Mouse (Mus musculus) spleen, embryonic (tissue): ENCODE data around the gene Ptges3.

ENCODE experiments used
- CTCF ChIA-PET: fragments of 350-600 bp; sonication (Branson Sonifier 250); formaldehyde crosslinking; loops from one replicate; lab custom pipeline; 2022; lab: Charles Lee

The Ptges3 gene

DNA sequence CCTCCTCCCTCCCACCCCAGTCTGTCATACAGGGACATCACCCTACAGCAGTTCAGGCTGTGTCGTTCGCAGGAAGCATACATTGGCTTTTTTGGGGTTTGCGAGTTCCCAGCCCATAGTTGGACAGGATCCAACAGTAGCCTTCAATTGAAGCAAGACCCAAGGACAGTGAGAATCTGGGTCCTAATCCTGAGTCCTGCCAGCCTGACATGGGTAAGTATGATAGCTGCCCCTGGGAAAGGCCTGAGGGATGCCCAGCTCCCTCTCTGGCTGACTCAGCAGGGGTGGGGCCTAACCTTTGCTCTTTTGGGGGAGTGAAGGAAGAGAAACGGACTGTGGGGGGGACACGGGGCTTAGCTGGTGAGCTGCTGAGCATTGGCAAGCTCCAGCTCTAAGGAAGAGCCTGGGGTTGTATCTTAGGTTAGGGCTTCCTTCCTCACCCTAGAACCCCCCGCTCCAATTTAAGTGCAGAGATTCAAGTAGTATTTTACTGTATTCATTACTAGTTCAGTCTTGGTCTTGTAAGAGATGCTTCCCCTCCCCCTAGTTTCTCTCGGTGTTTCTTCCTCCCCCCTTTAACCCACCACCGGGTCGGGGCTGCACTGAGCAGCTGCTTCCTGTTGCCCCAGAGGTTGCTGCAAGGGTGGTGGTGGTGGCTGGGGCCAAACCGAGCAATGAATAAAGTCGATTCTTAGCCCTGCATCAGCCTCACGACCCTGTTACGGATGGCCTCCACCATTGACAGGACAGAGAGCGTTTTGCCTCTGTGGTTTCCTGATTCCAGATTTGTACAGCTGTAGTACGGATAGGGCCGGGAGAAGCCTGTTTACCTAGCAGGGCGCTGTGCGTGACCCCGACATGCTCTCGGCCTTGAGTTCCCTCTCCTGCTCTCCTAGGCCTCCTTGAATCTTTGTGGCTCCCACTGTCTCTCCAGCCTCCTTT is 33.1 kb downstream of the Ptges3 start, which contains the start of gene Baz2a:
Gene Baz2a (plus strand): TSS at position 14 of the 942 bp plus-strand sequence.
- CTCF ChIA-PET = interaction anchor here (0.6 to 1.0 kb wide), 3 partner anchors 17 to 980 kb away, joined by 3 to 9 read pairs (median 4); no protein-coding TSS in a partner anchor

DNA sequence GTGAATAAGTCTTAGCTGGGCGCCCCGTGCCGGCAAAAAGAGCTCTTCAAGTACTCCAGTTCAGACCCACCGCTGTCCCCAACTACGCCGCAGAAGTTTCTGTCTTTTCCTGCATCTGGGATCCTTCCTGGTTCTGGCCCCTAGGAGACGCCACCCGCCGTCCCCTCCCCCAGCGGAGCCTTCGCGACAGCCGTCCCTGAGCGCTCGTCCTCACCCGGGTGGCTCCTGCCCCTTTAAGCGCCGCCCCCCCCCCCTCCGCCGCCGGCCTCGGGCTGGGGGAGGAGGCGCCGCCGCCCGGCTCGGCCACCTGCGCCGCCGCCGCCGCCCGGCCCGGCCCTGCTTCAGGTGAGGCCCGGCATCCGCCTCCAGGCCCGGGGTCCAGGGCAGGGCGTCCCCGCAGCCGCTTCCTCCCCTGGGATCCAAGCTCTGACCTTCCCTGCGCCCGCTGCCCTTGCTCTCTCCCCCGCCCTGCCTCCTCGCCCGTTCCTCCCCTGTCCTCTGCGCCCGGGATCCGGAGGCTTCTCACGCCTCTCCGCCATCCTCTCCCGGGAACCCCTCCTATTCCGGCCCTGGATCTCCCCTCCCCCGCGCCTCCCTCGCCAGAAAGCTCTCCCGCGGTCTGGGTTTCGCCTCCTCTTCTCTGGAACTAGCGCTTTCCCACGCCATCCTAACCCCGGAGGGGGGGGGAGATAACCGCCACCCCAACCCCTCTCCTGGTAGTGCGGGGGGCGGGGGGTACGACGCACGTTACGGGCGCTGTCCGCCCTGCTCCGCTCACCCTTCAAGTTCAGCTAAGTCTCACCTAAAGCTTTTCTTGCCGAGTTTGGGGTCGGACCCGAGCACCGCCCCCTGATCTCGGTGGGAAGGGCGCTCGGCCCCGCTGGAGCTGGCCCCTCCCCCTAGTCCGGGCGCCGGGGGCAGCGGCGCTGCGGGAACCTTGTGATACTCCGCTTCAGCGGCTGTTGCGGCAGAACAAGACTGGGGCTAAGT is 34.0 kb downstream of the Ptges3 start:
- CTCF ChIA-PET = interaction anchor here (0.6 kb wide), 2 partner anchors 86 to 91 kb away, joined by 3 to 4 read pairs; no protein-coding TSS in a partner anchor

DNA sequence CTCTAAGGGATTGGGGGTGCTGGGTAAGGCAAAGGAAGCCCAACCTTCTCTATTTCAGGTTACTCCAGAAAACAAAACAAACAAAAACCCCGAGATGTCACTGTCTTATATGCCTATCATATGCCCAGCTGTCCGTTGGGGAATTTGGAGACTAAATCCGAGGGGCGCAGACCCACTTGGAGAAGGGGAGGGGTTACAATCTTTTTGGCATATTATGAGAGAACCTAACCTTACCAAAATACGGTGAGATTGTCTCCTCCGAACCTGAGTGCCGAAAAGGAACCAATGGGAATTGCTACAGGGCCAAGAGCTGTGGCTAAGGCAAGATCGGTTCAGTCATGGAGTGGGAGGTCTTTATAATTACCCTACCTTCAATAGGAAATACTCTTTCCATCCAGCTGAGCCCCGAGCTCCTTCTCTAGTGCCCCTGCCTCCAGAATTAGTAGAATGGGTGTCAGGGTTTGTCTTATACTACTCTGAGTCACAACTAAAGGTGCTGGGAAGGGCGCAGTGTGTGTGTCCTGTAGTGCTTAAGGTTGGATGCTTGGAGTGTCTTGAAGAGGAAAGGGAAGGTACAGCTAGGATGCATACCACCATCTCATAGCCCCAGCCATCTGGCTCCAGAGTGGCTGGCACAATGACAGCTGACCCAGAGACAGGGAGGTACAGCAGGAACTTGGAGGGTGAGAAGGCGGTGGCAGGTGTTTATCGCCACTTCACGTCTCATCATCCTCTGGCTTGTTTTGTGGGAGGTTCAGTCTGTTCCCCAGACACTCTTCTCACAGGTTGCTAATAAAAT is 34.9 kb downstream of the Ptges3 start:
- CTCF ChIA-PET = interaction anchor here (0.5 kb wide), 1 partner anchor 418 kb away, joined by 8 read pairs; no protein-coding TSS in a partner anchor

GRCm38 (mm10) chr10:128094340-128094968 is 35.7 kb downstream of the Ptges3 start:
- CTCF ChIA-PET = interaction anchor here (0.6 to 1.0 kb wide), 5 partner anchors 17 to 654 kb away, joined by 3 to 5 read pairs (median 4); no protein-coding TSS in a partner anchor

DNA sequence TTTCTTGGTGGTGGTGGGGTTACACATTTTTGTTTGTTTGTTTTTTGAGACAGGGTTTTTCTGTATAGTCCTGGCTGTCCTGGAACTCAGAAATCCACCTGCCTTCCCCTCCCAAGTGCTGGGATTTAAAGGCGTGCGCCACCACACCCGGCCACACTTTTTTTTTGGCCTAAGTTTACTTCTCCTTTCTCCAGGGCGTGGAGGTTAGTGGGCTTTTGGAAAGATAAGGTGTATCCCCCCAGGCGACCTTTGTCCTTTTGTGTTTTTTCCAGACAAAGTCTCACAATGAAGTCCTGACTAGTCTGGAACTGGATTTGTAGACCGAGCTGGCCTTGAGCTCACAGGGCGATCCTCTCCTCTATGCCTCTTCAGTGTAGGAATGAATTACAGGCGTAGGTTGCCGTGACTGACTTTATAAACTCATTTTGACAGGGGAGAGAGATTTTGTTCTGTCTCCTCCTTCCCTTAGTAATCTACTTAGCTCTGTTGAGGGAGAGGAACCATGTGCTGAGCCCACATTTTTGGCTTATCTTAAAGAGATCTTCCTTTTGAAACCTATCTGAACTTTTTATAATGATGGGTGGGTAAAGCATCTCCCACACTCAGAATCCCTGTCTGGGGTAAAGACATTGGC is 36.4 kb downstream of the Ptges3 start:
- CTCF ChIA-PET = interaction anchor here (0.6 to 1.0 kb wide), 5 partner anchors 18 to 653 kb away, joined by 3 to 5 read pairs (median 4); no protein-coding TSS in a partner anchor

- CTCF ChIA-PET = no interaction called here
Observed at GRCm38 (mm10) chr10:128096313-128096692, 37.5 kb downstream of the Ptges3 start.

DNA sequence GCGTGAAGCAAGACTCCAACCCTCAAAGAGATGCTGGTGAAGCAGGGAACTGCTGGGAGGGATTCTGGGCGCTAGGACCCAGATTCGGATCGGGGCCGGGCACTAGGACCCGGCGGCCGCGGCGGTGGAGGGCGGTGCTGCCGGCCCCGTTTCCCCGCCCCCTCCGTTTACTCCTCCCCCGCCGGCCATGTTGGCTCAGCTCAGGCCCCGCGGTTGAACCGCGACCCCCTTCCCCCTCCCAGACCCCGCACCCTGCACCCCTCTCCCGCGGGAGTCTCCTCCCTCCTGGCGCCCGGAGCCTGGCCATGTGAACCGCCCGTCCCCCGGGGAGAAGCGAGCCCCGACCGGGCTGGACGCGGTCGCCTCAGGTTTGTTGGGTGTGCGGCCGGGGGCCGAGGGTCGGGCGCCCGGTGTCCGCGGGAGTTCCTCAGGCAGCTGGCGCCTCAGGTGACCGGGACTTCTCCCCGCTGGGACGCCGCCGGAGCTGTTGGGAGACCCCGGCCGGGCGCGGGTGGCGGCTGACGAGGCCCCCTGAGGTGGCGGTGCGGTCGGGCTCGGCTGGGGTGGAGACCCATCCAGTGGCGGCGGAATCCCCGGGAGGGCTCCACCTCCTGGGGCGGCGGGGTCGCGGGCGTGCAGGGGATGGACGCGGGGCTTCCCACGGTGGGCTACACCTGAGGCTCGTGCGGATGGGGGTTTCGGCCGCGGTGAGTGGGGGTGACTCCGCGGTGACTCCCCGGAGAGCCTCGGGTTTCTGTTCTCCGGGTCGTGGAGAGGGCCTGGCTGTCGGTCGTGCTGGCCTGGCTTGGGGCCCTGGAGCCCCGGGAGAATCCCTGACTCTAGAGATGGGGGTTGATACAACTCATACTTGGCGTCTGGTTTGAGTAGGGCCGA is 38.2 kb downstream of the Ptges3 start:
- CTCF ChIA-PET = interaction anchor here (0.5 to 1.5 kb wide), 2 partner anchors 14 to 709 kb away, joined by 3 read pairs; partner anchors contain the start of gene Atp5b

GRCm38 (mm10) chr10:128097587-128097971 is 38.8 kb downstream of the Ptges3 start:
- CTCF ChIA-PET = interaction anchor here (1.5 kb wide), 1 partner anchor 15 kb away, joined by 3 read pairs; the partner anchor contains the start of gene Atp5b

DNA sequence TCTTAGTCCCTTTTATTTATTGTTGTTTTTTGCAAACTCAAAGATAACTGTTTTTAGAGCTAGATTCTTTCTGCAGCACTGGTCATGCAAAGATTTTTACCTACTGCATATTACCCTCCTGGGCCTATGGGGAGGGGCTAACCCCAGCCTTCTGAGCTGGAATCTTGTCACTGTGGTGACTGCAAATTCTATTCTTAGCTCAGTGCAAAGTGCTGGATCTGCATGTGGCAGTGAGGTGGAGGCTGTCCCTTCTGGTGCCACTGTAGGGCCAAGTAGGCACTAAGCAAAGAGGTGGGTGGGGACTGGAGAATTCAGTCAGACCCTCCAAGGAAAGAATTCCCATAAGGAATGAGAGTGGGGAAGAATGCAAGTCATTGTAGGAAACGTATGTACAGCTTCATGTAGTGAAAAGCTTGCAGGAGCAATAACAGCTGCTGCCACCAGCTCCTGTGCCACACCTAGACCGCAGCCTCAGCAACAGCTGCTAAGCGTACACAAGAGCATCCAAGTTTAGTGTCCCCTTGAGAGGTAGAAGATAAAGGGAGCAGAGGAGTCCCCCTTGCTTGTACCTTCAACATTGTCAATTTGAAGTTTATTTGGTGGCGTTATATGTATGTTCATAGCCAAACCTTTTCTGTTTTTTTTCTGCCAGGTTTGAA is 51.5 kb downstream of the Ptges3 start:
- CTCF ChIA-PET = no interaction called here

DNA sequence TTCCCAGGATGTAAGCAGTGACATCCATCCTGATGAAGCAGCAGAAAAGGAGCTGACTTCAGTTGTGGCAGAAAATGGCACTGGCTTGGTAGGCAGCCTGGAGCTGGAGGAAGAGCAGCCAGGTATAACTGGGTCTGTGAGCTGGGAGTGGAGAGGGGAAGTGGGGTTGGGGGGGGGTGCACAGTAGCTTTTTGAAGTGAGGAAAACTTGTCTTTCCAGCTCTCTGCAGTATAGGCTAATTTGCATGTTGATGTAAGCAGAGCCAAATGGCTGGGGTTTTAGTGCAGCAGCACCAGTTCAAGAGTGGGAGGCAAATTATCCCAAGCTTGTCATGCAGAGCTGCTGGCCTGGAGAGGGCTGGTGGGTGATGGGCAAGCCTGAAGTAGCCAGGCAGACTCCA is 52.5 kb downstream of the Ptges3 start:
- CTCF ChIA-PET = interaction anchor here (0.6 to 1.1 kb wide), 4 partner anchors 9 to 653 kb away, joined by 3 to 6 read pairs (median 4); no protein-coding TSS in a partner anchor

- CTCF ChIA-PET = no interaction called here
Observed at GRCm38 (mm10) chr10:128123833-128124232, 65.1 kb downstream of the Ptges3 start.

- CTCF ChIA-PET = no interaction called here
Observed at GRCm38 (mm10) chr10:128124831-128125230, 66.1 kb downstream of the Ptges3 start.

- CTCF ChIA-PET = no interaction called here
Observed at GRCm38 (mm10) chr10:128125951-128126350, 67.2 kb downstream of the Ptges3 start.
